Mouse (Mus musculus) ZHBTc4 (cell line): Measurements from ENCODE around the gene Kcnd2.

Source experiments
- DNase-seq: peaks from one replicate; pipeline ENCODE4 v3.0.0-alpha.2; 2011; ENCODE audit warnings: low read depth, low spot score

Kcnd2 gene

GRCm38 (mm10) chr6:21686388-21686787 is 471.1 kb downstream of the Kcnd2 start:
- no peak for DNase-seq

- DNase-seq, result no peak
Measured at GRCm38 (mm10) chr6:21692861-21693350, 477.6 kb downstream of the Kcnd2 start.

- no peak for DNase-seq
Measured at GRCm38 (mm10) chr6:21697641-21698040, 482.3 kb downstream of the Kcnd2 start.

GRCm38 (mm10) chr6:21701131-21701530 is 485.8 kb downstream of the Kcnd2 start:
- DNase-seq, result no peak

- DNase-seq, result peak; percentile 22
Measured at GRCm38 (mm10) chr6:21709228-21709627, 493.9 kb downstream of the Kcnd2 start.

GRCm38 (mm10) chr6:21719121-21719520 is 503.8 kb downstream of the Kcnd2 start:
- DNase-seq, result no peak

- no peak for DNase-seq
Measured at GRCm38 (mm10) chr6:21722238-21722637, 506.9 kb downstream of the Kcnd2 start.

GRCm38 (mm10) chr6:21740606-21741005 is 525.3 kb downstream of the Kcnd2 start:
- no peak for DNase-seq

GRCm38 (mm10) chr6:21744615-21745266 is 529.4 kb downstream of the Kcnd2 start:
- no peak for DNase-seq

GRCm38 (mm10) chr6:21747536-21747935 is 532.2 kb downstream of the Kcnd2 start:
- no peak for DNase-seq

- DNase-seq, result no peak
Measured at GRCm38 (mm10) chr6:21767787-21768221, 552.5 kb downstream of the Kcnd2 start.

- no peak for DNase-seq
Measured at GRCm38 (mm10) chr6:21768745-21769446, 553.6 kb downstream of the Kcnd2 start.

GRCm38 (mm10) chr6:21769447-21769809 is 554.1 kb downstream of the Kcnd2 start:
- DNase-seq, result no peak

GRCm38 (mm10) chr6:21774213-21774916 is 559.1 kb downstream of the Kcnd2 start:
- no peak for DNase-seq
